Mouse (Mus musculus) CH12.LX (cell line): Measurements from ENCODE around the gene Mmp7. TPM values are rescaled to one million over a fixed set of nuclear protein-coding genes. Genes with fewer than 3 reads are reported as not detected.

Experiments used
- DNase-seq: peaks from one replicate; pipeline ENCODE4 v3.0.0-alpha.2; 2013; ENCODE audit errors: extremely low read depth
- H3K27ac ChIP-seq: 2 replicates; pipeline ENCODE4 v1.5.1; 2012; ENCODE audit warnings: low read depth, mild to moderate bottlenecking, control low read depth, moderate library complexity; ENCODE audit not compliant: insufficient read depth
- H3K27me3 ChIP-seq: replicated peaks from 2 replicates; pipeline ENCODE3; 2012; ENCODE audit warnings: inconsistent platforms
- H3K36me3 ChIP-seq, 2 experiments: replicated peaks in 1 of 2; 2 replicates each; pipeline versions ENCODE3 to v1.6.1; 2012; ENCODE audit warnings: inconsistent platforms in 1 of 2, low read length in 1 of 2, mild to moderate bottlenecking in 1 of 2, mixed read lengths in 1 of 2, moderate library complexity in 1 of 2; ENCODE audit not compliant: control insufficient read depth in 1 of 2, insufficient read depth in 1 of 2
- H3K4me1 ChIP-seq, 2 experiments: 2 replicates each; pipeline ENCODE4 v1.6.1; 2012; ENCODE audit warnings: inconsistent platforms in 1 of 2, moderate library complexity in 1 of 2; ENCODE audit not compliant: insufficient read depth in 2 of 2, control insufficient read depth in 1 of 2
- H3K4me2 ChIP-seq: 2 replicates; pipeline ENCODE4 v1.6.1; 2012; ENCODE audit warnings: low read depth, mild to moderate bottlenecking, control low read depth; ENCODE audit not compliant: poor library complexity, insufficient read depth, severe bottlenecking
- H3K4me3 ChIP-seq, 3 experiments: fragments of 150-350 bp in 1 of 3; sonication (generic) in 1 of 3; replicated peaks in 1 of 3; 2 replicates each; pipeline versions ENCODE3 to v1.5.1; 2011 to 2012; ENCODE audit warnings: low read depth in 2 of 3, low read length in 2 of 3, mild to moderate bottlenecking in 2 of 3, moderate library complexity in 2 of 3, control low read depth in 1 of 3, improper control_type of control experiment in 1 of 3, inconsistent platforms in 1 of 3, mixed read lengths in 1 of 3; ENCODE audit not compliant: poor library complexity in 1 of 3
- H3K79me2 ChIP-seq: replicated peaks from 2 replicates; pipeline ENCODE4 v1.6.1; 2012; ENCODE audit warnings: mild to moderate bottlenecking, moderate library complexity; ENCODE audit not compliant: control insufficient read depth, poor library complexity, insufficient read depth, severe bottlenecking; ENCODE audit errors: extremely low read depth
- H3K9ac ChIP-seq: 2 replicates; pipeline ENCODE4 v1.6.1; 2012; ENCODE audit warnings: low read depth, mild to moderate bottlenecking, control low read depth, moderate library complexity; ENCODE audit not compliant: insufficient read depth
- H3K9me3 ChIP-seq: replicated peaks from 2 replicates; pipeline ENCODE3; 2012; ENCODE audit warnings: low read length, inconsistent platforms, mixed read lengths
- BHLHE40 ChIP-seq: IDR thresholded peaks from 2 replicates; pipeline ENCODE4 v1.6.1; 2011; ENCODE audit warnings: mild to moderate bottlenecking, low read depth, low read length, improper control_type of control experiment
- CHD2 ChIP-seq: IDR thresholded peaks from 2 replicates; pipeline ENCODE4 v1.6.1; 2011; ENCODE audit warnings: low read length, improper control_type of control experiment
- CTCF ChIP-seq, 2 experiments: IDR thresholded peaks in 1 of 2; conservative IDR thresholded peaks in 1 of 2; 2 replicates each; pipeline ENCODE4 v1.5.1; 2011 to 2012; ENCODE audit warnings: low read depth in 2 of 2, low read length in 2 of 2, improper control_type of control experiment in 1 of 2, inconsistent platforms in 1 of 2, mild to moderate bottlenecking in 1 of 2, moderate library complexity in 1 of 2
- E2F4 ChIP-seq: IDR thresholded peaks from 2 replicates; pipeline ENCODE4 v1.6.1; 2011; ENCODE audit warnings: low read depth, low read length, improper control_type of control experiment; ENCODE audit not compliant: insufficient replicate concordance
- ELF1 ChIP-seq: IDR thresholded peaks from 2 replicates; pipeline ENCODE4 v1.6.1; 2014; ENCODE audit warnings: low read depth, mild to moderate bottlenecking, inconsistent platforms, low read length, improper control_type of control experiment
- EP300 ChIP-seq: IDR thresholded peaks from 2 replicates; pipeline ENCODE4 v1.6.1; 2011; ENCODE audit warnings: low read length, improper control_type of control experiment
- GABPA ChIP-seq: IDR thresholded peaks from 2 replicates; pipeline ENCODE4 v1.6.1; 2012; ENCODE audit warnings: low read depth, low read length, improper control_type of control experiment, inconsistent platforms; ENCODE audit not compliant: insufficient replicate concordance
- JUN ChIP-seq: IDR thresholded peaks from 2 replicates; pipeline ENCODE4 v1.6.1; 2011; ENCODE audit warnings: low read depth, mild to moderate bottlenecking, low read length, improper control_type of control experiment, moderate library complexity; ENCODE audit not compliant: insufficient read depth
- JUND ChIP-seq: conservative IDR thresholded peaks from 2 replicates; pipeline ENCODE4 v1.6.1; 2011; ENCODE audit warnings: low read depth, low read length, improper control_type of control experiment
- KAT2A ChIP-seq: IDR thresholded peaks from 2 replicates; pipeline ENCODE4 v1.6.1; 2012; ENCODE audit warnings: low read length, improper control_type of control experiment, inconsistent platforms; ENCODE audit not compliant: insufficient replicate concordance
- MAFK ChIP-seq: IDR thresholded peaks from 2 replicates; pipeline ENCODE4 v1.6.1; 2011; ENCODE audit warnings: low read length, improper control_type of control experiment; ENCODE audit not compliant: insufficient replicate concordance
- MAX ChIP-seq: IDR thresholded peaks from 2 replicates; pipeline ENCODE4 v1.6.1; 2011; ENCODE audit warnings: low read length, improper control_type of control experiment
- MAZ ChIP-seq: IDR thresholded peaks from 2 replicates; pipeline ENCODE4 v1.6.1; 2012; ENCODE audit warnings: low read depth, mild to moderate bottlenecking, inconsistent platforms, low read length, improper control_type of control experiment, moderate library complexity
- MEF2A ChIP-seq: IDR thresholded peaks from 2 replicates; pipeline ENCODE4 v1.6.1; 2014; ENCODE audit warnings: low read depth, mild to moderate bottlenecking, inconsistent platforms, low read length, improper control_type of control experiment, borderline replicate concordance
- MXI1 ChIP-seq: IDR thresholded peaks from 2 replicates; pipeline ENCODE4 v1.6.1; 2011; ENCODE audit warnings: mild to moderate bottlenecking, low read depth, low read length, improper control_type of control experiment
- MYC ChIP-seq: IDR thresholded peaks from 2 replicates; pipeline ENCODE4 v1.6.1; 2011; ENCODE audit warnings: low read depth, mild to moderate bottlenecking, improper control_type of control experiment, low read length
- NELFE ChIP-seq: IDR thresholded peaks from 2 replicates; pipeline ENCODE4 v1.6.1; 2011; ENCODE audit warnings: low read depth, low read length, improper control_type of control experiment
- NRF1 ChIP-seq: IDR thresholded peaks from 2 replicates; pipeline ENCODE4 v1.6.1; 2014; ENCODE audit warnings: low read depth, mild to moderate bottlenecking, inconsistent platforms, low read length, improper control_type of control experiment, moderate library complexity
- PAX5 ChIP-seq: IDR thresholded peaks from 2 replicates; pipeline ENCODE4 v1.6.1; 2012; ENCODE audit warnings: low read length, inconsistent platforms, mixed read lengths
- POLR2A ChIP-seq: IDR thresholded peaks from 2 replicates; pipeline ENCODE4 v1.6.1; 2011; ENCODE audit warnings: low read depth, mild to moderate bottlenecking, improper control_type of control experiment, low read length
- POLR2AphosphoS2 ChIP-seq: IDR thresholded peaks from 2 replicates; pipeline ENCODE4 v1.6.1; 2011; ENCODE audit warnings: low read depth, low read length, improper control_type of control experiment
- RCOR1 ChIP-seq: conservative IDR thresholded peaks from 2 replicates; pipeline ENCODE4 v1.6.1; 2012; ENCODE audit warnings: low read depth, mild to moderate bottlenecking, inconsistent platforms, low read length, improper control_type of control experiment
- SIN3A ChIP-seq: IDR thresholded peaks from 2 replicates; pipeline ENCODE4 v1.6.1; 2012; ENCODE audit warnings: low read length, improper control_type of control experiment, inconsistent platforms
- UBTF ChIP-seq: IDR thresholded peaks from 2 replicates; pipeline ENCODE4 v1.6.1; 2012; ENCODE audit warnings: low read depth, mild to moderate bottlenecking, inconsistent platforms, low read length, improper control_type of control experiment, moderate library complexity
- USF1 ChIP-seq: IDR thresholded peaks from 2 replicates; pipeline ENCODE4 v1.6.1; 2014; ENCODE audit warnings: low read depth, mild to moderate bottlenecking, inconsistent platforms, low read length, improper control_type of control experiment
- USF2 ChIP-seq: conservative IDR thresholded peaks from 2 replicates; pipeline ENCODE4 v1.6.1; 2011; ENCODE audit warnings: low read depth, low read length, improper control_type of control experiment
- ZMIZ1 ChIP-seq: IDR thresholded peaks from 2 replicates; pipeline ENCODE4 v1.6.1; 2012; ENCODE audit warnings: low read depth, mild to moderate bottlenecking, inconsistent platforms, low read length, improper control_type of control experiment
- dilution Hi-C: fragments of 300-500 bp; cut with MboI; formaldehyde crosslinking; loops from 2 replicates; pipeline ENCODE4 v1.14.3; 2020; ENCODE audit warnings: low sequenced_read_pairs; ENCODE audit not compliant: extremely low pct_unique_long_range_greater_than_20kb, extremely low pct_ligation_motif_present
- in situ Hi-C: fragments of 300-500 bp; cut with MboI; formaldehyde crosslinking; loops from 3 replicates; pipeline ENCODE4 v1.14.3; 2019; ENCODE audit warnings: low sequenced_read_pairs, low pct_ligation_motif_present, low pct_unique_long_range_greater_than_20kb, mixed read lengths
- polyA plus RNA-seq: library from polyadenylated mRNA; unstranded; fragments of >175 nt; gene quantifications from 2 replicates; pipeline ENCODE4 v1.2.1, GENCODE M21; 2012; ENCODE audit warnings: low read depth; ENCODE audit not compliant: insufficient read length
- total RNA-seq, 2 experiments: library from RNA; depleted of rRNA; stranded (reverse); fragments of 300-350 nt in 1 of 2; fragments of >200 nt in 1 of 2; gene quantifications; 2 replicates each; pipeline ENCODE4 v1.2.3; 2012 to 2014

Gene Mmp7
- total and polyA plus RNA-seq, 3 experiments, result not detected

DNA sequence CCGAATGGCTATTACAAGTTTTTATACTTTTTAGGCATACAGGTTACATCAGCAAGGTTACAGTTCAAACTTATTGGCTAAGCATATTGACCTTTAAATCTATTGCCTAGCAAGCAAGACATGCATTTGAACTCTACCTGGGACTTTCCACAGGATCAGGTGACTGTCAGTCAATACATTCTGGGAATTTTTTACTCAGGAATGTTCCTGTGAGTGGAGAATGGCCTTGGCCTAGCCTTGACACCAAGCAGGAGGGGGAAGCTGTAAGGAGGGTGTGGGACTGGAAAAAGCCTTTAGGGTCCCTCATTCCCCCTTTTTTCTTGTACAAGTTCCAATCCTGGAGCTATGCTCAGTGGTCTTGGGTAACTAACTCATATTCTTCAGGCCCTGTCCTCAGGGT is 30.5 kb upstream of the Mmp7 start:
- no peaks in the 10 kb centered on the region for H3K9me3 ChIP-seq
- H3K9ac ChIP-seq, result no peak overlapping the region
- DNase-seq, result no peak
- no peak overlapping the region for H3K4me3 ChIP-seq
- no peak overlapping the region for H3K4me2 ChIP-seq
- TF ChIP-seq MAFK (no peak), USF1 (no peak), E2F4 (no peak), PAX5 (no peak), JUN (no peak), RCOR1 (no peak), ZMIZ1 (no peak), GABPA (no peak), USF2 (no peak), EP300 (no peak), MYC (no peak), MEF2A (no peak), POLR2A (no peak), NELFE (no peak), MXI1 (no peak), CHD2 (no peak), JUND (no peak), BHLHE40 (no peak), CTCF (conservative IDR thresholded peaks at IDR 0.05 in 1 of 2, IDR thresholded peaks at IDR 0.05 in 1 of 2; ENCODE audit: low read depth in 2 of 2, low read length in 2 of 2) (no peak), POLR2AphosphoS2 (no peak)
- no peak overlapping the region for H3K27ac ChIP-seq
- peaks cover 0 to 4% of the 10 kb centered on the region in 2 experiments; a peak in 1 of 4 replicates for H3K4me1 ChIP-seq
- H3K36me3 ChIP-seq, result no peaks in the 10 kb centered on the region
- H3K27me3 ChIP-seq, result no peaks in the 10 kb centered on the region
- dilution Hi-C loops (no loop called here), in situ Hi-C loops (no loop called here)
- no peaks in the 10 kb centered on the region for H3K79me2 ChIP-seq

DNA sequence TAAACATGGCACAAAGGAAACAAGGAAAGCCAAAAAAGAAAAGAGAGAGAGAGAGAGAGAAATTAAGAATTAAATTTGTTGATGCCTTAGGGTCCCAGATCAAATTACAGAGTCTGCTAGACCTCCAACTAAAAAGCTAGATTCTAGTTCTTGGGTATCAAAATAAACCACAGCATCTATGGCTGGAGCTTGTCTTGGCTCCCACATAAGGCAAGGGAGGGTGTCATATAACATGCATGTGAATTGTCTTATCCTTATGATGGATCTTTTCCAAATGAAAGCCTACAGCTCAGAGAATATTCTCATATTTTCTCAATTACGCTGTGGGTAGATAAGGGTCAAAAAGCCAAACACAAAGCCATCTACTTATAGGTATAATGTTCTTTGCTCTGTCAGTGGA is 22.2 kb upstream of the Mmp7 start:
- no peak for TF ChIP-seq MAX
- no peak for TF ChIP-seq PAX5
- TF ChIP-seq EP300, result no peak
- no peak for TF ChIP-seq JUN
- no peak for TF ChIP-seq NELFE
- TF ChIP-seq MXI1, result no peak
- TF ChIP-seq SIN3A, result no peak
- TF ChIP-seq CTCF (conservative IDR thresholded peaks at IDR 0.05 in 1 of 2, IDR thresholded peaks at IDR 0.05 in 1 of 2; ENCODE audit: low read depth in 2 of 2, low read length in 2 of 2), result no peak
- TF ChIP-seq USF1, result no peak
- no peak for TF ChIP-seq RCOR1
- TF ChIP-seq MAZ, result no peak
- TF ChIP-seq CHD2, result no peak
- TF ChIP-seq ELF1, result no peak
- no peak for TF ChIP-seq UBTF
- TF ChIP-seq MYC, result no peak
- TF ChIP-seq KAT2A, result no peak
- TF ChIP-seq NRF1, result no peak
- Histone ChIP-seq H3K4me3 (no peak overlapping the region), H3K27me3 (no peaks in the 10 kb centered on the region), H3K36me3 (no peaks in the 10 kb centered on the region), H3K79me2 (no peaks in the 10 kb centered on the region), H3K9me3 (no peaks in the 10 kb centered on the region), H3K4me1 (peaks cover 0 to 13% of the 10 kb centered on the region in 2 experiments; a peak in 3 of 4 replicates), H3K4me2 (no peak overlapping the region), H3K9ac (no peak overlapping the region), H3K27ac (no peak overlapping the region)
- DNase-seq, result no peak
- dilution Hi-C loops, result no loop called here
- in situ Hi-C loops, result no loop called here
